Mouse (Mus musculus) bone marrow macrophage, adult 2 months (primary cell): ENCODE results near the gene Grip1. TPM values are rescaled to one million over a fixed set of nuclear protein-coding genes. Genes with fewer than 3 reads are reported as not detected.

Experiments
- H3K27ac ChIP-seq: 2 replicates; pipeline ENCODE4 v1.5.1; 2012; ENCODE audit warnings: low read depth, low read length; ENCODE audit not compliant: insufficient read depth
- H3K4me1 ChIP-seq: 2 replicates; pipeline ENCODE4 v1.6.1; 2012; ENCODE audit warnings: low read length; ENCODE audit not compliant: control insufficient read depth, insufficient read depth
- H3K4me3 ChIP-seq: 2 replicates; pipeline ENCODE4 v1.5.1; 2012; ENCODE audit warnings: mild to moderate bottlenecking, low read length, moderate library complexity; ENCODE audit not compliant: insufficient read depth
- CTCF ChIP-seq: IDR thresholded peaks from 2 replicates; pipeline ENCODE4 v1.5.1; 2012; ENCODE audit warnings: low read depth, mild to moderate bottlenecking, low read length, moderate library complexity
- POLR2A ChIP-seq: IDR thresholded peaks from 2 replicates; pipeline ENCODE4 v1.6.1; 2012; ENCODE audit warnings: mild to moderate bottlenecking, low read depth, low read length, borderline replicate concordance
- polyA plus RNA-seq: library from polyadenylated mRNA; stranded (reverse); fragments of >200 nt; gene quantifications from 2 replicates; pipeline ENCODE4 v1.2.4, GENCODE M21; 2012; ENCODE audit not compliant: missing spikeins, insufficient read depth, insufficient read length

Gene Grip1
- polyA plus RNA-seq, 1 experiment, result not detected

GRCm38 (mm10) chr10:119483766-119484165 lies 30.1 kb downstream of the Grip1 start:
- Histone ChIP-seq H3K4me3 (no peak overlapping the region), H3K27ac (no peak overlapping the region), H3K4me1 (no peaks in the 10 kb centered on the region)
- TF ChIP-seq CTCF (no peak), POLR2A (no peak)

GRCm38 (mm10) chr10:119486936-119487335 lies 33.3 kb downstream of the Grip1 start:
- Histone ChIP-seq H3K27ac (no peak overlapping the region), H3K4me1 (no peaks in the 10 kb centered on the region), H3K4me3 (no peak overlapping the region)
- TF ChIP-seq CTCF, result no peak
- TF ChIP-seq POLR2A, result no peak

- Histone ChIP-seq H3K4me3 (no peak overlapping the region), H3K27ac (no peak overlapping the region), H3K4me1 (no peaks in the 10 kb centered on the region)
- no peak for TF ChIP-seq POLR2A
- no peak for TF ChIP-seq CTCF
Observed at GRCm38 (mm10) chr10:119490831-119491230, 37.2 kb downstream of the Grip1 start.

- no peaks in the 10 kb centered on the region for H3K4me1 ChIP-seq
Observed at GRCm38 (mm10) chr10:119495317-119495716, 41.7 kb downstream of the Grip1 start.

GRCm38 (mm10) chr10:119496221-119496620 lies 42.6 kb downstream of the Grip1 start:
- TF ChIP-seq POLR2A (no peak), CTCF (no peak)
- H3K27ac ChIP-seq, result no peak overlapping the region
- no peaks in the 10 kb centered on the region for H3K4me1 ChIP-seq
- no peak overlapping the region for H3K4me3 ChIP-seq

More at GRCm38 (mm10) chr10:119495317-119495716, 41.7 kb downstream of the Grip1 start:
- TF ChIP-seq CTCF (no peak), POLR2A (no peak)
- Histone ChIP-seq H3K4me3 (no peak overlapping the region), H3K27ac (no peak overlapping the region)

- Histone ChIP-seq H3K27ac (no peak overlapping the region), H3K4me1 (no peaks in the 10 kb centered on the region), H3K4me3 (no peak overlapping the region)
- TF ChIP-seq POLR2A (no peak), CTCF (no peak)
Observed at GRCm38 (mm10) chr10:119521686-119522085, 68.1 kb downstream of the Grip1 start.

- Histone ChIP-seq H3K27ac (no peak overlapping the region), H3K4me3 (no peak overlapping the region), H3K4me1 (no peaks in the 10 kb centered on the region)
- no peak for TF ChIP-seq CTCF
- TF ChIP-seq POLR2A, result no peak
Observed at GRCm38 (mm10) chr10:119525730-119526129, 72.1 kb downstream of the Grip1 start.

GRCm38 (mm10) chr10:119534852-119535251 lies 81.2 kb downstream of the Grip1 start:
- H3K4me3 ChIP-seq, result no peak overlapping the region
- no peaks in the 10 kb centered on the region for H3K4me1 ChIP-seq
- H3K27ac ChIP-seq, result no peak overlapping the region
- TF ChIP-seq POLR2A, result no peak
- no peak for TF ChIP-seq CTCF

- TF ChIP-seq POLR2A (no peak), CTCF (no peak)
- no peak overlapping the region for H3K27ac ChIP-seq
Observed at GRCm38 (mm10) chr10:119541655-119542054, 88.0 kb downstream of the Grip1 start.

GRCm38 (mm10) chr10:119543771-119544170 lies 90.1 kb downstream of the Grip1 start:
- no peak for TF ChIP-seq CTCF
- no peak for TF ChIP-seq POLR2A
- Histone ChIP-seq H3K4me3 (no peak overlapping the region), H3K27ac (no peak overlapping the region), H3K4me1 (no peaks in the 10 kb centered on the region)

More at GRCm38 (mm10) chr10:119541655-119542054, 88.0 kb downstream of the Grip1 start:
- Histone ChIP-seq H3K4me3 (no peak overlapping the region), H3K4me1 (no peaks in the 10 kb centered on the region)

- TF ChIP-seq POLR2A (no peak), CTCF (no peak)
- no peaks in the 10 kb centered on the region for H3K4me1 ChIP-seq
- no peak overlapping the region for H3K4me3 ChIP-seq
- H3K27ac ChIP-seq, result no peak overlapping the region
Observed at GRCm38 (mm10) chr10:119544743-119545142, 91.1 kb downstream of the Grip1 start.
